Mouse (Mus musculus) bone marrow, adult 2 months (tissue): Measurements from ENCODE around the gene Gm20431. TPM values are rescaled to one million over a fixed set of nuclear protein-coding genes. Genes with fewer than 3 reads are reported as not detected.

Experiments
- H3K27ac ChIP-seq: fragments of 200-500 bp; 2 replicates; pipeline ENCODE4 v1.5.1; 2012; ENCODE audit warnings: low read depth, mild to moderate bottlenecking, control low read depth, inconsistent platforms, low read length; ENCODE audit not compliant: control insufficient read depth, poor library complexity, insufficient read depth
- H3K4me1 ChIP-seq: fragments of 200-500 bp; 2 replicates; pipeline ENCODE4 v1.6.1; 2011; ENCODE audit warnings: low read length; ENCODE audit not compliant: control insufficient read depth, insufficient read depth
- H3K4me3 ChIP-seq: fragments of 200-500 bp; replicated peaks from 2 replicates; pipeline ENCODE3; 2011; ENCODE audit warnings: mild to moderate bottlenecking, low read depth, low read length, control low read depth; ENCODE audit not compliant: control insufficient read depth
- CTCF ChIP-seq: fragments of 200-500 bp; IDR thresholded peaks from 2 replicates; pipeline ENCODE4 v1.5.1; 2011; ENCODE audit warnings: low read length, control low read depth; ENCODE audit not compliant: control insufficient read depth, insufficient read depth
- POLR2A ChIP-seq: fragments of 200-500 bp; IDR thresholded peaks from 2 replicates; pipeline ENCODE4 v1.6.1; 2011; ENCODE audit warnings: low read depth, mild to moderate bottlenecking, control low read depth, low read length, borderline replicate concordance; ENCODE audit not compliant: control insufficient read depth
- WGBS: fragments of 180-500 bp; shearing (Covaris S2); methylation state at CpG from one replicate; pipeline ENCODE4 v1.1.7; 2018; 5-methylcytosine and 5-hydroxymethylcytosine counted together
- polyA plus RNA-seq: library from polyadenylated mRNA; stranded (reverse); fragments of >200 nt; gene quantifications from 2 replicates; pipeline ENCODE4 v1.2.4, GENCODE M21; 2011; ENCODE audit warnings: low replicate concordance; ENCODE audit not compliant: missing spikeins, insufficient read depth, insufficient read length

Gene Gm20431
- polyA plus RNA-seq, 1 experiment = not detected

- no peak overlapping the region for H3K4me3 ChIP-seq
- H3K27ac ChIP-seq = no peak overlapping the region
- WGBS = 50% methylated on average over 9 of the region's 9 CpGs
- peaks cover 4% of the 10 kb centered on the region; the same call in 1 of the 2 replicates for H3K4me1 ChIP-seq
- TF ChIP-seq CTCF (no peak), POLR2A (no peak)
Measured at GRCm38 (mm10) chr2:167574814-167575213, 86.5 kb downstream of the Gm20431 start.

- no peak overlapping the region for H3K27ac ChIP-seq
- 90% methylated on average over 18 of the region's 18 CpGs for WGBS
- no peak for TF ChIP-seq CTCF
- TF ChIP-seq POLR2A = no peak
Measured at GRCm38 (mm10) chr2:167571442-167572220, 89.7 kb downstream of the Gm20431 start.

GRCm38 (mm10) chr2:167570815-167571214, 90.5 kb downstream of the Gm20431 start:
- no peak for TF ChIP-seq POLR2A
- TF ChIP-seq CTCF = no peak
- H3K4me3 ChIP-seq = no peak overlapping the region
- H3K4me1 ChIP-seq = no peaks in the 10 kb centered on the region
- H3K27ac ChIP-seq = no peak overlapping the region; the same call in 1 of the 2 replicates
- WGBS = 80% methylated on average over 6 of the region's 6 CpGs

More at GRCm38 (mm10) chr2:167571442-167572220, 89.7 kb downstream of the Gm20431 start:
- H3K4me3 ChIP-seq = no peak overlapping the region
- H3K4me1 ChIP-seq = no peaks in the 10 kb centered on the region

- 50% methylated on average over 13 of the region's 13 CpGs for WGBS
- TF ChIP-seq POLR2A (no peak), CTCF (no peak)
- no peaks in the 10 kb centered on the region for H3K4me1 ChIP-seq
- H3K27ac ChIP-seq = peak overlapping the region; percentile 16; the same call in 1 of the 2 replicates
- no peak overlapping the region for H3K4me3 ChIP-seq
Measured at GRCm38 (mm10) chr2:167569934-167570651, 91.2 kb downstream of the Gm20431 start.

- no peaks in the 10 kb centered on the region for H3K4me1 ChIP-seq
- WGBS = 63% methylated on average over 9 of the region's 9 CpGs
- TF ChIP-seq CTCF = no peak
- no peak for TF ChIP-seq POLR2A
- H3K4me3 ChIP-seq = no peak overlapping the region
- no peak overlapping the region for H3K27ac ChIP-seq
Measured at GRCm38 (mm10) chr2:167568112-167568511, 93.2 kb downstream of the Gm20431 start.

- no peaks in the 10 kb centered on the region for H3K4me1 ChIP-seq
- 61% methylated on average over 19 of the region's 19 CpGs for WGBS
- TF ChIP-seq POLR2A (no peak), CTCF (no peak)
- H3K4me3 ChIP-seq = no peak overlapping the region
- H3K27ac ChIP-seq = no peak overlapping the region
Measured at GRCm38 (mm10) chr2:167565682-167566081, 95.6 kb downstream of the Gm20431 start.

GRCm38 (mm10) chr2:167565312-167565656, 96.0 kb downstream of the Gm20431 start:
- TF ChIP-seq POLR2A (no peak), CTCF (no peak)
- 66% methylated on average over 3 of the region's 3 CpGs for WGBS
- no peaks in the 10 kb centered on the region for H3K4me1 ChIP-seq
- H3K27ac ChIP-seq = no peak overlapping the region
- H3K4me3 ChIP-seq = no peak overlapping the region

- TF ChIP-seq POLR2A = no peak
- no peak for TF ChIP-seq CTCF
- H3K4me3 ChIP-seq = no peak overlapping the region
- WGBS = 85% methylated on average over 13 of the region's 13 CpGs
- H3K27ac ChIP-seq = no peak overlapping the region
- H3K4me1 ChIP-seq = no peaks in the 10 kb centered on the region
Measured at GRCm38 (mm10) chr2:167564551-167565311, 96.6 kb downstream of the Gm20431 start.
